Mouse (Mus musculus) hindbrain, postnatal 0 days (tissue): ENCODE measurements around the gene Mob3b. TPM values are rescaled to one million over a fixed set of nuclear protein-coding genes. Genes with fewer than 3 reads are reported as not detected.
"Not testable (repeated sequence)": the region's sequence is repeated elsewhere in the genome, so short reads cannot be mapped to it uniquely, and the experiment has no call there.

ENCODE experiments used
- ATAC-seq: fragments of 200-750 bp; cut with Nextera tagmentation; 2 replicates; pipeline ENCODE4 v1.8.0; 2017; ENCODE audit warnings: mild to moderate bottlenecking, moderate TSS enrichment, moderate library complexity
- DNase-seq: peaks from one replicate; pipeline ENCODE4 v3.0.0-alpha.2; 2015; ENCODE audit warnings: low spot score
- H3K27ac ChIP-seq: fragments of 300-500 bp; sonication (generic); 2 replicates; pipeline ENCODE4 v1.5.1; 2014; ENCODE audit warnings: mild to moderate bottlenecking
- H3K27me3 ChIP-seq: fragments of 300-500 bp; sonication (generic); 2 replicates; pipeline ENCODE4 v1.6.1; 2014; ENCODE audit warnings: low read length, mixed read lengths; ENCODE audit not compliant: insufficient read depth
- H3K36me3 ChIP-seq: fragments of 300-500 bp; sonication (generic); 2 replicates; pipeline ENCODE4 v1.6.1; 2014; ENCODE audit warnings: low read length, mixed read lengths; ENCODE audit not compliant: insufficient read depth
- H3K4me1 ChIP-seq: fragments of 300-500 bp; sonication (generic); 2 replicates; pipeline ENCODE4 v1.6.1; 2014; ENCODE audit warnings: antibody characterized with exemption, low read length, mixed read lengths; ENCODE audit not compliant: insufficient read depth
- H3K4me2 ChIP-seq: fragments of 300-500 bp; sonication (generic); 2 replicates; pipeline ENCODE4 v1.6.1; 2014; ENCODE audit warnings: low read depth, mild to moderate bottlenecking, low read length, moderate library complexity, mixed read lengths
- H3K4me3 ChIP-seq: fragments of 300-500 bp; sonication (generic); 2 replicates; pipeline ENCODE4 v1.5.1; 2014; ENCODE audit warnings: low read length
- H3K9ac ChIP-seq: fragments of 300-500 bp; sonication (generic); replicated peaks from 2 replicates; pipeline ENCODE4 v1.6.1; 2014; ENCODE audit warnings: mild to moderate bottlenecking, low read length, moderate library complexity, mixed read lengths
- H3K9me3 ChIP-seq: fragments of 300-500 bp; sonication (generic); 2 replicates; pipeline ENCODE4 v1.6.1; 2016; ENCODE audit warnings: low read length, mixed read lengths
- CTCF ChIP-seq: IDR thresholded peaks from 2 replicates; pipeline ENCODE4 v1.5.1; 2016; ENCODE audit warnings: antibody characterized with exemption, control low read depth, low read depth
- WGBS: fragments of 180-500 bp; shearing (Covaris S2); extraction: QIAGEN DNeasy Blood & Tissue Kit; methylation state at CpG from one replicate; pipeline ENCODE4 v1.1.7; 2014; 5-methylcytosine and 5-hydroxymethylcytosine counted together
- polyA plus RNA-seq: library from polyadenylated mRNA; unstranded; fragments of >200 nt; fragmentation: Nextera tagmentation; extraction: Ambion mirVana; gene quantifications from 2 replicates; pipeline ENCODE4 v1.2.1, GENCODE M21; 2015
- total RNA-seq: library from RNA; depleted of rRNA; stranded (reverse); fragments of >200 nt; gene quantifications from 2 replicates; pipeline ENCODE4 v1.2.3, GENCODE M21; 2014

The Mob3b gene
- total and polyA plus RNA-seq, 2 experiments from 2014 or later, result 2.9 to 3.2 TPM

- Histone ChIP-seq H3K4me1 (no peaks in the 10 kb centered on the region), H3K4me2 (no peak overlapping the region), H3K4me3 (no peak overlapping the region), H3K9ac (no peak overlapping the region), H3K9me3 (no peaks in the 10 kb centered on the region), H3K27ac (no peak overlapping the region), H3K36me3 (no peaks in the 10 kb centered on the region), H3K27me3 (no peaks in the 10 kb centered on the region)
- DNase-seq (no peak), ATAC-seq (no peak)
- TF ChIP-seq CTCF, result no peak
- WGBS, result 95% methylated on average over 25 of the region's 25 CpGs
Measured at GRCm38 (mm10) chr4:34941046-34941445, 216.2 kb downstream of the Mob3b start.

GRCm38 (mm10) chr4:34928386-34928785 lies 228.9 kb downstream of the Mob3b start:
- DNase-seq, ATAC-seq, H3K9me3 ChIP-seq, H3K9ac ChIP-seq, H3K27me3 ChIP-seq, H3K4me1 ChIP-seq, H3K4me3 ChIP-seq, H3K36me3 ChIP-seq, H3K27ac ChIP-seq, H3K4me2 ChIP-seq: not testable (repeated sequence)
- WGBS, result 84% methylated on average over 7 of the region's 7 CpGs

GRCm38 (mm10) chr4:34922177-34922870 lies 235.0 kb downstream of the Mob3b start:
- H3K4me3 ChIP-seq, result no peak overlapping the region
- no peaks in the 10 kb centered on the region for H3K4me1 ChIP-seq
- DNase-seq, result peak; percentile 83
- WGBS, result 65% methylated on average over 6 of the region's 6 CpGs
- no peak overlapping the region for H3K9ac ChIP-seq
- no peaks in the 10 kb centered on the region for H3K27me3 ChIP-seq
- no peak overlapping the region for H3K27ac ChIP-seq
- peak; percentile 91 for TF ChIP-seq CTCF
- ATAC-seq, result peak; percentile 80
- H3K9me3 ChIP-seq, result no peaks in the 10 kb centered on the region
- H3K36me3 ChIP-seq, result no peaks in the 10 kb centered on the region
- no peak overlapping the region for H3K4me2 ChIP-seq

GRCm38 (mm10) chr4:34917400-34917799 lies 239.9 kb downstream of the Mob3b start:
- H3K9ac ChIP-seq, result no peak overlapping the region
- H3K9me3 ChIP-seq, result no peaks in the 10 kb centered on the region
- no peak overlapping the region for H3K27ac ChIP-seq
- DNase-seq (no peak), ATAC-seq (no peak)
- no peaks in the 10 kb centered on the region for H3K27me3 ChIP-seq
- no peak overlapping the region for H3K4me2 ChIP-seq
- no peak for TF ChIP-seq CTCF
- no peaks in the 10 kb centered on the region for H3K4me1 ChIP-seq
- no peaks in the 10 kb centered on the region for H3K36me3 ChIP-seq
- WGBS, result 49% methylated on average over 7 of the region's 7 CpGs
- H3K4me3 ChIP-seq, result no peak overlapping the region

- Histone ChIP-seq H3K27ac (no peak overlapping the region), H3K9ac (no peak overlapping the region), H3K4me2 (no peak overlapping the region), H3K27me3 (no peaks in the 10 kb centered on the region), H3K4me1 (no peaks in the 10 kb centered on the region), H3K9me3 (no peaks in the 10 kb centered on the region), H3K36me3 (no peaks in the 10 kb centered on the region), H3K4me3 (no peak overlapping the region)
- no peak for DNase-seq
- TF ChIP-seq CTCF, result no peak
- ATAC-seq, result no peak
- 83% methylated on average over 3 of the region's 3 CpGs for WGBS
Measured at GRCm38 (mm10) chr4:34912171-34912570, 245.1 kb downstream of the Mob3b start.

- TF ChIP-seq CTCF, result no peak
- H3K36me3 ChIP-seq, result no peaks in the 10 kb centered on the region
- H3K4me2 ChIP-seq, result no peak overlapping the region
- no peaks in the 10 kb centered on the region for H3K27me3 ChIP-seq
- no peaks in the 10 kb centered on the region for H3K4me1 ChIP-seq
- no peak for DNase-seq
- no peak overlapping the region for H3K9ac ChIP-seq
- 75% methylated on average over 3 of the region's 3 CpGs for WGBS
- H3K27ac ChIP-seq, result no peak overlapping the region
- no peak overlapping the region for H3K4me3 ChIP-seq
- H3K9me3 ChIP-seq, result no peaks in the 10 kb centered on the region
- ATAC-seq, result no peak
Measured at GRCm38 (mm10) chr4:34911401-34911800, 245.9 kb downstream of the Mob3b start.

GRCm38 (mm10) chr4:34908127-34908526 lies 249.2 kb downstream of the Mob3b start:
- Histone ChIP-seq H3K9me3 (no peaks in the 10 kb centered on the region), H3K4me1 (no peaks in the 10 kb centered on the region), H3K27me3 (no peaks in the 10 kb centered on the region), H3K4me2 (no peak overlapping the region), H3K36me3 (no peaks in the 10 kb centered on the region), H3K4me3 (no peak overlapping the region), H3K27ac (no peak overlapping the region), H3K9ac (no peak overlapping the region)
- DNase-seq (no peak), ATAC-seq (no peak)
- TF ChIP-seq CTCF, result no peak
- WGBS, result 94% methylated on average over 7 of the region's 7 CpGs
